Mouse (Mus musculus) erythroblast, embryonic 14.5 days (primary cell): Measurements from ENCODE around the gene Drc1. TPM values are rescaled to one million over a fixed set of nuclear protein-coding genes. Genes with fewer than 3 reads are reported as not detected.

Source experiments
- H3K27me3 ChIP-seq: 2 replicates; pipeline ENCODE4 v1.6.1; 2012; ENCODE audit warnings: inconsistent platforms; ENCODE audit not compliant: control insufficient read depth
- H3K36me3 ChIP-seq: 2 replicates; pipeline ENCODE4 v1.6.1; 2012; ENCODE audit warnings: mild to moderate bottlenecking, inconsistent platforms; ENCODE audit not compliant: control insufficient read depth
- H3K4me1 ChIP-seq: 2 replicates; pipeline ENCODE4 v1.6.1; 2012; ENCODE audit warnings: inconsistent platforms; ENCODE audit not compliant: control insufficient read depth
- H3K4me3 ChIP-seq: replicated peaks from 2 replicates; pipeline ENCODE3; 2012; ENCODE audit warnings: moderate library complexity, mild to moderate bottlenecking, inconsistent platforms
- H3K9me3 ChIP-seq: 2 replicates; pipeline ENCODE4 v1.6.1; 2012; ENCODE audit warnings: low read length, inconsistent platforms, mixed read lengths; ENCODE audit not compliant: control insufficient read depth
- GATA1 ChIP-seq: IDR thresholded peaks from 2 replicates; pipeline ENCODE4 v1.6.1; 2012; ENCODE audit warnings: low read length, inconsistent platforms, mixed read lengths
- TAL1 ChIP-seq: IDR thresholded peaks from 3 replicates; pipeline ENCODE4 v1.6.1; 2012; ENCODE audit warnings: low read length, inconsistent platforms, mixed read lengths
- polyA plus RNA-seq: library from polyadenylated mRNA; stranded (reverse); fragments of >175 nt; gene quantifications from 2 replicates; pipeline ENCODE4 v1.2.3, GENCODE M21; 2012

Gene Drc1
- not detected in 2 replicates for polyA plus RNA-seq

DNA sequence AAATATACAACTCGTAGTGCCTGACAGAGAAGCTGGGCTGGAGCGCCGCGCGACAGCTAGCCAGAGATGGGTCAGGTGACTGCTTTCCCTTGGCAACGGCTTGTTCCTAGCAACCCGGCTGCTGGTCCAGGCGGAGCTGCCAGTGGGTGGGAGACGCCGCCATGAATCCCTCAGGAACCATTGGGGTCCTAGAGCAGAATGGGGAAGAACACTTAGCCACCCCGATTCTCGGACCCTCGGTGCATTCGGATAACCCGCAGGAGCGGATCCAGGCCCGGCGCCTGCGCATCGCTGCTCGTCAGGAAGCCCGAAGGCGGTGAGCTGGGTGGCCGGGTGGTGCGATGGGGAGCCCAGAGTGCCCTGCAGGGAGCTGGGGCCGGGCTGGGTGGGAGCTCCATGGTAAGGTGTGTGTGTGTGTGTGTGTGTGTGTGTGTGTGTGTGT is at the start of gene Drc1:
TSS of gene Drc1 (plus strand) at position 98 of the 442 bp plus-strand sequence.
- H3K9me3 ChIP-seq: peaks cover 9% of the 10 kb centered on the region

DNA sequence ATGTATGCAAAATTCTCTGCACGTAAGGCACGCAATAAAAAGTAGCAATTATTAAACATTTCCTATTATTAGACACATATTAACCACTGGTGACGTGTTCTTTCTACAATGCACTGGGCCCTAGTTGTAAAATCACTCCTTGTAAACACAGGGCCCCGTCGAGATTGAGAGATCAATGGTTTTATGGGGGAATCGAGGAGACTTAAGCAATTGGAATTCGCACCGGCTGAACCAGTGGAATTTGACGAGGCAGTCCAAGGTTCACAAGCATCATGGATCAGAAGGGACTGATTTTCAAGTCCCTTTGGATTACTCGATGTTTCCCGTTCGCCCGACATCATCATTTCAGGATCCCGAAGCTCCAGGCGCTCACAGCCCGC is 49.3 kb upstream of the Drc1 start:
- TF ChIP-seq GATA1 (no peak), TAL1 (no peak)
- Histone ChIP-seq H3K4me1 (peaks cover 52% of the 10 kb centered on the region), H3K4me3 (peak overlapping the region; percentile 93), H3K27me3 (no peaks in the 10 kb centered on the region), H3K36me3 (peaks cover 12% of the 10 kb centered on the region), H3K9me3 (peaks cover 3% of the 10 kb centered on the region)

More for the DNA sequence above, at the start of gene Drc1:
- no peaks in the 10 kb centered on the region for H3K36me3 ChIP-seq
- H3K4me3 ChIP-seq: peak within 1 kb of the TSS; percentile 4
- peaks cover 2% of the 10 kb centered on the region for H3K4me1 ChIP-seq
- TF ChIP-seq GATA1 (no peak), TAL1 (no peak)
- peaks cover 26% of the 10 kb centered on the region for H3K27me3 ChIP-seq

DNA sequence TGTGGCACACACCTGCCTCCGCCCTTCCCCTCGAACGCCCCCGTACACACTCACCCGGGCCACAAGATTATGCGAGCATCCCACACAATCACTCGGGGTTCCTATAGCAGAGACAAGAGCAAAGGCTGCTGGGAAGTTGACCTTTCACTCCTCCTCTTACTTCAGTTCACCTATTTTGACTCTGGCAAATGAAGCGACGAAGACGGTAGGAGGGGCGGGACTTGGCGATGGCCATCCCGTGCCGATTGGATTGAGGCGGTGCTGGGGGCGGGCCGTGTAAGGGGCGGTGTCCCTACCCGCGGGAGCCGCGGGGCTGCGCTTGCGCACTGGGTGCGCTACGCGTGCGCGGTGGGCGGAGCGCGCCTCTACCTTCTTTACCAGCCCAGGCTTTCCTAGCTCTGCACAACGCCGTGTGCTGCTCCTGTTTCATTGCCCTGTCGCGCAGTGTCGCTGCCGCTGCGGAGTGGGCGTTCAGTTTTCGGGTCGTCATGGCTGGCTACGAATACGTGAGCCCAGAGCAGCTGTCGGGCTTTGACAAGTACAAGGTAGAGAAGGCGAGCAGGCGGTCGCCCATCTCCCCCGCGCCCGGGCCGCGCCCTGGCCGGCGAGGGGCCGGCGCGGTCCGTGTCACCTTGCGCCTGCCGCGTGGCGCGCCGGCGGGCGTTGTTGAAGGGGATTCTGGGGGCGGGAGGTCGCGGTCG is 48.8 kb upstream of the Drc1 start, which contains the start of gene Selenoi:
TSS of gene Selenoi (plus strand) at position 311 of the 701 bp plus-strand sequence.
- TF ChIP-seq GATA1 (no peak), TAL1 (no peak)
- H3K4me3 ChIP-seq: peak within 1 kb of the TSS; percentile 93
- peaks cover 3% of the 10 kb centered on the region for H3K9me3 ChIP-seq
- H3K4me1 ChIP-seq: peaks cover 52% of the 10 kb centered on the region
- peaks cover 12% of the 10 kb centered on the region for H3K36me3 ChIP-seq
- no peaks in the 10 kb centered on the region for H3K27me3 ChIP-seq

DNA sequence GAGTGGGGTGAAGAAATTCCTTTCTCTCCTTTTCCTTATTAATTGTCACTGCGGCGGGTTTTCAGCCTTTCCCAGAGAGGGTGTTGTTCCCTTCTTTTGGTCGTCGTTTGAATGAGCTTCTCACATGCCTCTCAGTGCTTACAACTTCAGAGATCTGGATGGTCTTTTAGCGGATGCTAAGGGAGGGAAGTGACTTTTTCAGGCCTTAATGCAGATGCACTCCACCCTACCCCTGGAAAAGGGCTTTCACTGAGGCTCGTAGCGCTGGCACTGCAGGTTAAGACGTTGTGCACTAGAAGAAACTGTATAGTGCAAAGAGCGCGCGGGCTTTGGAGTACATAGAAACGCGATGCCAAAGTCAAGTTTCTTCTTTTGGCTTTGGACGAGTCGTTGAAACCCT is 48.1 kb upstream of the Drc1 start:
- no peak for TF ChIP-seq TAL1
- TF ChIP-seq GATA1: no peak
- Histone ChIP-seq H3K4me3 (peak overlapping the region; percentile 93), H3K9me3 (peaks cover 3% of the 10 kb centered on the region), H3K4me1 (peaks cover 52% of the 10 kb centered on the region), H3K36me3 (peaks cover 12% of the 10 kb centered on the region), H3K27me3 (no peaks in the 10 kb centered on the region)

DNA sequence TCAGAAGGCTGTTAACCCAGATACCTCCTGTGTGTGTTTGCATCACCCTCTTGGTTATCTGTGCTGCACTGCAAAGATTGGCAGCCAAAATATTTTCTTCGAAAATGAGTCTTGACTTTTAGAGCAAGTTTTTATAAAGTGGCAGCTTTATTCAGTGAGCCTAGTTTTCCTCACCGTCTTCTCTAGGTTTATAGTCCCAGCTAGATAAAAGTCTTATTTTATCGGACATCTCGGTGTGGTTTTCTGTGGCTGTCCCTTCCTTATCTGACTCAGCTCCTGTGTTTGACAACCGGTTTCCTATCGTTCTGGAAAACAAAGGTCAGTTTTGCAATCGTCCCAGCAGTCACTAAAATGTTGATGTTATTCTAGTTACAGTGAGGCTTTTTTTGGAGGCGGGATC is 47.2 kb upstream of the Drc1 start:
- H3K27me3 ChIP-seq: no peaks in the 10 kb centered on the region
- TF ChIP-seq TAL1 (no peak), GATA1 (no peak)
- H3K9me3 ChIP-seq: peaks cover 3% of the 10 kb centered on the region
- peaks cover 54% of the 10 kb centered on the region for H3K4me1 ChIP-seq
- peaks cover 19% of the 10 kb centered on the region for H3K36me3 ChIP-seq
- peak overlapping the region; percentile 93 for H3K4me3 ChIP-seq

DNA sequence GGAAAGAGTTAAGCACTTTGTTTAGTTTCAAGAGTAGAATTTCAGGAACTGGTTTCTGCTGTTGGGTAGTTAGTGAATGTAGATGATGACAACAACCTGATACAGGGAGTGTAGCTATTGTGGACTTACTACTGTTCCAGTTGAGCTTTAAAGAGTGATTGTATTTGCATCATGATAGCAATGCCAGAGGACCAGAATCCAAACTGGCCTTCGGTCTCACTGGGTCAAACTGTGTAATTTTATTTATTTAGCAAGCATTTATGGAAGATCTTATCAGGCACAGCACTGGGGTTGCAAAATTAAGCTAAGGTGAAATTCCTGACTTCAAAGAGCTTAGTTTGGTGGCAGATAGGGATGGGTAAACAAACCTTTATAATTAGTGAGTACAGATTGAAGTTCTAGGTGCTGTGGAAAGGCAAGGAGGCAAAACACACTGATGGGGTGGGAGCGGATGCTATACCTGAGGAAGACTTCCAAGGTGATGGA is 45.5 kb upstream of the Drc1 start:
- TF ChIP-seq GATA1 (no peak), TAL1 (no peak)
- H3K27me3 ChIP-seq: no peaks in the 10 kb centered on the region
- H3K4me3 ChIP-seq: no peak overlapping the region
- no peaks in the 10 kb centered on the region for H3K9me3 ChIP-seq
- peaks cover 65% of the 10 kb centered on the region for H3K4me1 ChIP-seq
- peaks cover 13% of the 10 kb centered on the region for H3K36me3 ChIP-seq

DNA sequence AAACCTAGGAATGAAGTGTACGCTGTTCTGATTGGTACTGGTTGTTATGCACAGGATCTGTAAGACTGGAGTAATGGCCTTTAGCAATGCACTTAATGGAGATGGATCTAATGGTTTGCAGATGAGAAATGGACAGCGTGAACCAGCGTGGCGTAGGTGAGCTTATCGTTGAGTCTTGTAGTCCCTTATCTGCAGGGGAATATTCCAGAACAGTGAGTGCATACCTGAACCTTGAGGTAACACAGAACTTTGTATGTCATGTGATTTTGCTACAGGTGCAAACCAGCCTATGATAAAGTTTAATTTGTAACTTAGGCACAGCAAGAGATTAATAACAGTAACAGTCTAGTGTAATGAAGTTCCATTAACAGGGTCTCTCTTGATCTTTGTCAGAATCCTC is 42.7 kb upstream of the Drc1 start:
- TF ChIP-seq GATA1 (no peak), TAL1 (no peak)
- H3K4me1 ChIP-seq: peaks cover 61% of the 10 kb centered on the region

DNA sequence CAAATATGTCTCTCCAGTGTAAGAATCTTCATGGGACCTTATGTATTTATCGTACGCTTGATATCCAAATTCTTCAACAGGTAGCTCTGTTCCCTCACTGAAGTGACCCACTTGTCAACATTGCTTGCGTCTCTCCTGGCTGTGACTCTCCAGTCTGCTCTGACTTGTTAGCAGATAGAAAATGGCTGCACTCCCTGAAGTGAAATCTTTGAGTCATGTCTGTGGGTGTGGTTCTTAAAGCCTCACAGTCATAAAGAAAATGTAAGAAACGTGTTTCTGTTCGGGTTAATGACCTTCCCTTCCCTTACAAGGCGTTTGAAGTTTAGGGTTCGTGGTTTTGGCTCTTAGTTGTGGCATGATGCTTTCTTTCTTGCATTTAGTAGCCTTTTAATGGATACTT is 40.6 kb upstream of the Drc1 start:
- Histone ChIP-seq H3K36me3 (peaks cover 15% of the 10 kb centered on the region), H3K27me3 (no peaks in the 10 kb centered on the region), H3K9me3 (no peaks in the 10 kb centered on the region), H3K4me3 (peak overlapping the region; percentile 1), H3K4me1 (peaks cover 57% of the 10 kb centered on the region)
- TF ChIP-seq TAL1: no peak
- no peak for TF ChIP-seq GATA1

More for the DNA sequence above, 42.7 kb upstream of the Drc1 start:
- no peaks in the 10 kb centered on the region for H3K9me3 ChIP-seq
- H3K4me3 ChIP-seq: no peak overlapping the region
- no peaks in the 10 kb centered on the region for H3K27me3 ChIP-seq
- peaks cover 15% of the 10 kb centered on the region for H3K36me3 ChIP-seq

DNA sequence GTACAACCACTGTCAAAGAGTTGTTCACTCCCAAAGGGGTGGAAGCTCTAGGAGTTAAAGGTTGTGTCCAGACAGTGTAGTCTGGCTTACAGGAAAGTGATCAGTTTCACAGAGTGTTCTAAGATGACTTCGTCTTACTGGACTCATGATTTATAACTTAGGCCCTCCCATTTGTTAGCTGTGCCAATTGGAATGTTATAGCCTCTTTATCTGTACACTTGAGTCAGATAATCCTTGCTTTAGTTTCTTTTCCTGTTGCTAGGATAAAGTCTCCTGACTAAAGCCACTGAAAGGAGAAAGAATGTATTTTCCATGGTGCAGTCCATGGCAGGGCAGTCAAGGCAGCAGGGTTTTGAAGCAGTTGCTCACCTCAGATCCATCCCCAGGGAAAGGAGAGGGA is 38.8 kb upstream of the Drc1 start:
- H3K4me1 ChIP-seq: peaks cover 49% of the 10 kb centered on the region
- TF ChIP-seq TAL1 (no peak), GATA1 (no peak)
- H3K27me3 ChIP-seq: no peaks in the 10 kb centered on the region
- H3K4me3 ChIP-seq: no peak overlapping the region
- peaks cover 17% of the 10 kb centered on the region for H3K36me3 ChIP-seq
- no peaks in the 10 kb centered on the region for H3K9me3 ChIP-seq
